8 mouse cellular contexts compared by ENCODE assay signal in the genomic region with DNA sequence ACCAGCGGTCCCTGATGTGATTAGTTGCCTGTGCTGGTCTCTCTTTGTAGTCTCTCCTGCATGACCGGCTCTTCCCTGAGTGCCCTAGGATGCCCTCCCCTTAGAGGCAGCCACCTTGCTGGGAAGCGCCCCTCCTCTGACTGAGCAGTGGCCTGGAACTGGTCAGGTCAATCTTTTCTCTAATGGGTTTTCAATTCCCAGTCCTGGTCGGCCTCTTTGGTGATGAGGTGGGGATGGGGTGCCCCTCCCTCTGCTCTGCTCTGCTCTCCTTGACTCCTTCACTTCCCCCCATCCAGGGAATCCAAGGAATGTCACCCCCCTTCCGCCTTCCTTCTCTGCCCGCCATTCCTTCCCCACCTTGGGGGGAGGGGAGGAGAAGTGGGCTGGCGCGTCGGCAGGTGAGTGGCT. TPM values are rescaled to one million over a fixed set of nuclear protein-coding genes. Genes with fewer than 3 reads are reported as not detected.
DNase-seq lines count a peak whose midpoint lies in the region; ATAC-seq and TF ChIP-seq lines count a peak whose summit lies in the region.

A gene (minus strand): TSS at position 33 of the 408 bp plus-strand sequence.

- H3K27me3 ChIP-seq in spleen, adult 2 months (ENCODE audit: control insufficient read depth, insufficient read depth, low read length) = peaks cover 15% of the 10 kb centered on the region
- H3K27me3 ChIP-seq in forebrain, embryonic 16.5 days (replicated peaks; ENCODE audit: control insufficient read depth, insufficient read depth, low read length) = peaks cover 28% of the 10 kb centered on the region
- H3K27me3 ChIP-seq in hindbrain, embryonic 13.5 days = peaks cover 42% of the 10 kb centered on the region
- H3K27me3 ChIP-seq in liver, embryonic 11.5 days (replicated peaks; ENCODE audit: control insufficient read depth, insufficient read depth, low read length) = peaks cover 34% of the 10 kb centered on the region
- peaks cover 44% of the 10 kb centered on the region for H3K27me3 ChIP-seq in neural tube, embryonic 13.5 days

- H3K27ac ChIP-seq in spleen, adult 2 months (ENCODE audit: insufficient read depth, low read length) = no peak within 1 kb of the TSS
- H3K27ac ChIP-seq in forebrain, embryonic 16.5 days (ENCODE audit: low read length) = no peak within 1 kb of the TSS
- H3K27ac ChIP-seq in hindbrain, embryonic 13.5 days = no peak within 1 kb of the TSS
- H3K27ac ChIP-seq in liver, embryonic 11.5 days (ENCODE audit: low read depth, low read length) = no peak within 1 kb of the TSS
- H3K27ac ChIP-seq in neural tube, embryonic 13.5 days (replicated peaks) = no peak within 1 kb of the TSS

- no peaks in the 10 kb centered on the region for H3K36me3 ChIP-seq in spleen, adult 2 months (ENCODE audit: control insufficient read depth, insufficient read depth, low read length)
- H3K36me3 ChIP-seq in forebrain, embryonic 16.5 days (ENCODE audit: control insufficient read depth, insufficient read depth) = no peaks in the 10 kb centered on the region
- H3K36me3 ChIP-seq in hindbrain, embryonic 13.5 days = no peaks in the 10 kb centered on the region
- no peaks in the 10 kb centered on the region for H3K36me3 ChIP-seq in liver, embryonic 11.5 days (ENCODE audit: control insufficient read depth, insufficient read depth, low read length)
- H3K36me3 ChIP-seq in neural tube, embryonic 13.5 days = no peaks in the 10 kb centered on the region

- H3K4me2 ChIP-seq in forebrain, embryonic 16.5 days (ENCODE audit: low read length) = peak within 1 kb of the TSS; percentile 55
- peak within 1 kb of the TSS; percentile 63 for H3K4me2 ChIP-seq in hindbrain, embryonic 13.5 days
- peak within 1 kb of the TSS; percentile 75 for H3K4me2 ChIP-seq in liver, embryonic 11.5 days
- H3K4me2 ChIP-seq in neural tube, embryonic 13.5 days = peak within 1 kb of the TSS; percentile 69

- no peak for TF ChIP-seq POLR2A in spleen, adult 2 months (IDR thresholded peaks at IDR 0.05; ENCODE audit: low read depth, low read length)

- peak; percentile 39; the same call in 1 of the 2 replicates for ATAC-seq in forebrain, embryonic 16.5 days
- ATAC-seq in hindbrain, embryonic 13.5 days (ENCODE audit: low FRiP score) = peak; percentile 33; the same call in 1 of the 2 replicates
- ATAC-seq in liver, embryonic 11.5 days (replicated peaks; ENCODE audit: low FRiP score) = peak; percentile 10; the same call in 1 of the 2 replicates
- ATAC-seq in neural tube, embryonic 13.5 days (ENCODE audit: low read depth) = peak; percentile 66

- H3K4me1 ChIP-seq in spleen, adult 2 months (ENCODE audit: control insufficient read depth, insufficient read depth, insufficient read length) = peaks cover 8% of the 10 kb centered on the region
- H3K4me1 ChIP-seq in forebrain, embryonic 16.5 days (replicated peaks; ENCODE audit: control insufficient read depth, insufficient read depth, low read length) = peaks cover 9% of the 10 kb centered on the region
- H3K4me1 ChIP-seq in hindbrain, embryonic 13.5 days (replicated peaks) = peaks cover 19% of the 10 kb centered on the region
- peaks cover 14% of the 10 kb centered on the region for H3K4me1 ChIP-seq in liver, embryonic 11.5 days (replicated peaks; ENCODE audit: control insufficient read depth, insufficient read depth, low read length)
- peaks cover 21% of the 10 kb centered on the region for H3K4me1 ChIP-seq in neural tube, embryonic 13.5 days (replicated peaks)

- no peaks in the 10 kb centered on the region for H3K9me3 ChIP-seq in forebrain, embryonic 16.5 days (ENCODE audit: control insufficient read depth, low read length)
- H3K9me3 ChIP-seq in hindbrain, embryonic 13.5 days = no peaks in the 10 kb centered on the region
- no peaks in the 10 kb centered on the region for H3K9me3 ChIP-seq in liver, embryonic 11.5 days (ENCODE audit: control insufficient read depth, low read length)
- no peaks in the 10 kb centered on the region for H3K9me3 ChIP-seq in neural tube, embryonic 13.5 days

- 62% methylated on average over 9 of the region's 9 CpGs for WGBS in spleen, adult 2 months
- WGBS in forebrain, embryonic 16.5 days = 3% methylated on average over 9 of the region's 9 CpGs
- WGBS in hindbrain, embryonic 13.5 days = 2% methylated on average over 9 of the region's 9 CpGs
- WGBS in liver, embryonic 11.5 days = 5% methylated on average over 9 of the region's 9 CpGs
- under 1% methylated on average over 9 of the region's 9 CpGs for WGBS in neural tube, embryonic 13.5 days

- TF ChIP-seq CTCF in spleen, adult 2 months (IDR thresholded peaks at IDR 0.05; ENCODE audit: extremely low read depth, insufficient read depth, insufficient read length, insufficient replicate concordance) = no peak

- peak within 1 kb of the TSS; percentile 42; the same call in 1 of the 2 replicates for H3K4me3 ChIP-seq in spleen, adult 2 months (ENCODE audit: extremely low read depth, insufficient read depth, insufficient read length)
- H3K4me3 ChIP-seq in forebrain, embryonic 16.5 days (replicated peaks; ENCODE audit: low read length) = peak within 1 kb of the TSS; percentile 39
- H3K4me3 ChIP-seq in hindbrain, embryonic 13.5 days = peak within 1 kb of the TSS; percentile 40
- peak within 1 kb of the TSS; percentile 50 for H3K4me3 ChIP-seq in liver, embryonic 11.5 days (ENCODE audit: low read depth, low read length)
- H3K4me3 ChIP-seq in neural tube, embryonic 13.5 days = peak within 1 kb of the TSS; percentile 41

- no peak for DNase-seq in spleen, adult 2 months (ENCODE audit: low read depth in 1 of 2, low spot score in 2 of 2)
- no peak for DNase-seq in spleen, adult 18-20 months
- DNase-seq in liver, embryonic 11.5 days (ENCODE audit: low spot score) = no peak
- no peak for DNase-seq in T-cell, adult 2 months (ENCODE audit: low spot score)
- no peak for DNase-seq in adipocyte (ENCODE audit: low spot score)

- H3K9ac ChIP-seq in forebrain, embryonic 16.5 days (replicated peaks; ENCODE audit: low read depth, low read length) = peak within 1 kb of the TSS; percentile 48
- H3K9ac ChIP-seq in hindbrain, embryonic 13.5 days = peak within 1 kb of the TSS; percentile 73
- H3K9ac ChIP-seq in liver, embryonic 11.5 days (ENCODE audit: low read depth, low read length) = peak within 1 kb of the TSS; percentile 49; the same call in 1 of the 2 replicates
- H3K9ac ChIP-seq in neural tube, embryonic 13.5 days = peak within 1 kb of the TSS; percentile 72

RNA-seq across cellular contexts. Expression of the gene that starts here (rescaled TPM):
- polyA plus RNA-seq in spleen, adult 2 months (2012; rRNA removed) = 30.1 and 39.8 TPM in 2 replicates
- 7.9 and 8.8 TPM in 2 replicates for polyA plus RNA-seq in forebrain, embryonic 16.5 days (2015; fragmentation: Nextera tagmentation; extraction: Ambion mirVana)
- polyA plus RNA-seq in hindbrain, embryonic 13.5 days (2015; fragmentation: Nextera tagmentation; extraction: Ambion mirVana) = 8.1 and 10.7 TPM in 2 replicates
- polyA plus RNA-seq in liver, embryonic 11.5 days (2014; fragmentation: Nextera tagmentation; extraction: Ambion mirVana) = 17.5 and 21.8 TPM in 2 replicates
- 14.2 and 16.6 TPM in 2 replicates for polyA plus RNA-seq in neural tube, embryonic 13.5 days (2015; fragmentation: Nextera tagmentation; extraction: Ambion mirVana)

Comparison
In these comparisons a context has a peak if more than half of its experiments do, and no peak if none do; other contexts are left out.
1. ATAC-seq: peak in every context shown above with its lines; median percentile 66 in neural tube, embryonic 13.5 days; 39 in forebrain, embryonic 16.5 days; 33 in hindbrain, embryonic 13.5 days; 10 in liver, embryonic 11.5 days.